In genomic region chr6:145892381-145893265, GRCm38 (mm10) we compare ENCODE assay signal across 15 mouse cellular contexts.
"Had no signal": no experiment of that assay in that cellular context is flagged by ENCODE, and none has a peak within 500 bp of the region (broad histone marks: within the 10 kb centered on the region; RNA-seq: fewer than 3 reads in every experiment).

No protein-coding gene starts in this region.

- H3K27me3 ChIP-seq: liver, embryonic 13.5 days; liver, embryonic 15.5 days; midbrain, embryonic 12.5 days; midbrain, embryonic 15.5 days; neural tube, embryonic 12.5 days; stomach, embryonic 15.5 days had no signal

- H3K27ac ChIP-seq: liver, embryonic 13.5 days; liver, embryonic 15.5 days; macrophage; midbrain, embryonic 12.5 days; midbrain, embryonic 15.5 days; neural tube, embryonic 12.5 days; stomach, embryonic 15.5 days; stomach, postnatal 0 days had no signal

- ATAC-seq: midbrain, embryonic 15.5 days had no signal

- H3K4me2 ChIP-seq: liver, embryonic 11.5 days; liver, embryonic 13.5 days; liver, embryonic 15.5 days; lung, embryonic 14.5 days; midbrain, embryonic 12.5 days; midbrain, embryonic 15.5 days; neural tube, embryonic 12.5 days; stomach, embryonic 15.5 days had no signal

- H3K9me3 ChIP-seq: liver, embryonic 13.5 days; liver, embryonic 15.5 days; midbrain, embryonic 12.5 days; midbrain, embryonic 15.5 days; neural tube, embryonic 12.5 days; stomach, embryonic 15.5 days had no signal

- H3K4me3 ChIP-seq: liver, embryonic 13.5 days; liver, embryonic 15.5 days; midbrain, embryonic 12.5 days; midbrain, embryonic 15.5 days; neural tube, embryonic 12.5 days; stomach, embryonic 15.5 days had no signal

- H3K36me3 ChIP-seq: liver, embryonic 13.5 days; liver, embryonic 15.5 days; midbrain, embryonic 12.5 days; midbrain, embryonic 15.5 days; neural tube, embryonic 12.5 days; stomach, embryonic 15.5 days had no signal

- DNase-seq: liver, embryonic 13.5 days; lung, postnatal 10 days; right cerebral cortex, postnatal 14 days; thymus, adult 2 months; thymus, postnatal 25 days; thymus, postnatal 4 days had no signal

- H3K4me1 ChIP-seq: liver, embryonic 13.5 days; liver, embryonic 15.5 days; midbrain, embryonic 12.5 days; midbrain, embryonic 15.5 days; neural tube, embryonic 12.5 days; stomach, embryonic 15.5 days had no signal

- H3K9ac ChIP-seq: liver, embryonic 13.5 days; liver, embryonic 15.5 days; lung, embryonic 14.5 days; midbrain, embryonic 12.5 days; midbrain, embryonic 15.5 days; neural tube, embryonic 12.5 days; stomach, embryonic 15.5 days had no signal
